Mouse (Mus musculus): ENCODE measurements at regions not wholly inside any gene's neighbourhood (a gene's known extent, or its start where the extent isn't known, plus 50 kb on each side); places are given as distances from the start of the nearest gene placed in this dataset.

- H3K9ac ChIP-seq (replicated peaks; ENCODE audit: low read depth, low read length), result no peak overlapping the region
- WGBS, result 72% methylated on average over 3 of the region's 3 CpGs
- H3K27ac ChIP-seq (ENCODE audit: low read length), result no peak overlapping the region
- H3K9me3 ChIP-seq (ENCODE audit: control insufficient read depth, low read length), result no peaks in the 10 kb centered on the region
- no peaks in the 10 kb centered on the region for H3K36me3 ChIP-seq (ENCODE audit: control insufficient read depth, insufficient read depth)
- no peak overlapping the region for H3K4me2 ChIP-seq (ENCODE audit: low read length)
- H3K27me3 ChIP-seq (replicated peaks; ENCODE audit: control insufficient read depth, insufficient read depth, low read length), result no peaks in the 10 kb centered on the region
- no peak overlapping the region for H3K4me3 ChIP-seq (replicated peaks; ENCODE audit: low read length)
- H3K4me1 ChIP-seq (replicated peaks; ENCODE audit: control insufficient read depth, insufficient read depth, low read length), result no peaks in the 10 kb centered on the region
- no peak for ATAC-seq
These were observed 210.9 kb upstream of the St8sia2 start for GRCm38 (mm10) chr7:74224378-74224777.

DNA sequence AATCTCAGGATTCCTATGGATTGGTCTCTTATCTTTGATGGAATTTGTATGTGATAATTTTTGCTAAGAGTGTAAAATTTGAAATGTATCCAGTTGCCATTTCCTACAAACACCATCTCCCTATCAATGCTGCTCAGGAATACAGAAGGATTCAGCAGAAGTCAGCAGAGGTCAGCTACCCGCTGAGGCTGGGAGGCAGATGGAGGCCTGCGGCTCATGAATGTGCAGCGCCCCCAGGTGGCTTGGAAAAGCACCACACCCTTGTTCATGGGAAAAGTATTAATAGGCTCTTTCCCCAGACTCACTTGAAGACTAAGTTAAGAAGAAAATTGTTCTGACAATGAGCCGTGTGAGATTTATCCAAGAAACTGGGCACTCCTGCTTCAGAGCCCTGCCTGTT is 187.2 kb upstream of the St8sia2 start:
- no peaks in the 10 kb centered on the region for H3K9me3 ChIP-seq (ENCODE audit: control insufficient read depth, low read length)
- H3K27me3 ChIP-seq (replicated peaks; ENCODE audit: control insufficient read depth, insufficient read depth, low read length), result no peaks in the 10 kb centered on the region
- no peak overlapping the region for H3K4me3 ChIP-seq (replicated peaks; ENCODE audit: low read length)
- H3K9ac ChIP-seq (replicated peaks; ENCODE audit: low read depth, low read length), result no peak overlapping the region
- no peak for ATAC-seq
- 0 out of 2 replicates have a peak, but pooled peaks cover 2% of the 10 kb centered on the region for H3K4me1 ChIP-seq (replicated peaks; ENCODE audit: control insufficient read depth, insufficient read depth, low read length)
- no peak overlapping the region for H3K27ac ChIP-seq (ENCODE audit: low read length)
- no peak overlapping the region for H3K4me2 ChIP-seq (ENCODE audit: low read length)
- no peaks in the 10 kb centered on the region for H3K36me3 ChIP-seq (ENCODE audit: control insufficient read depth, insufficient read depth)
- WGBS, result 25% methylated on average over 4 of the region's 4 CpGs

DNA sequence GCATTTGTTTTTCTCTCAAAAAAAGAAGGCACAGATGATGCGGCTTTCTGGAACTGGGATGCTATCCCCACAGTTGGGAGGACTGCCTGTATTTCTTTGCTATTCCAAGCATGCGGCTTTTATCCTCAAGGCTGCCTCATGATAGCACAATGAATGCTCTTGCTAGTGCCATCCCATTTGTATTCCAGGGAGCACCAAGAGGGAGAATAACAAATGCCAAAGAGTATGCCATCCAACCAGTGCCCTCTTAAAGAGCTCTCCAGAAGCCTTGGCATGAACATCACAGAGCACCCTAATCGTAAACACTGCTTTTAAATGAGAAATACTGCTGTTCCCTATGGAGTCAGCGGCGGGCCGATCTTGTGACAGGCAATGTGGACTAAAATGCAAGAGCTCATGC is 185.3 kb upstream of the St8sia2 start:
- H3K9me3 ChIP-seq (ENCODE audit: control insufficient read depth, low read length), result no peaks in the 10 kb centered on the region
- no peaks in the 10 kb centered on the region for H3K27me3 ChIP-seq (replicated peaks; ENCODE audit: control insufficient read depth, insufficient read depth, low read length)
- no peak overlapping the region for H3K9ac ChIP-seq (replicated peaks; ENCODE audit: low read depth, low read length)
- H3K36me3 ChIP-seq (ENCODE audit: control insufficient read depth, insufficient read depth), result no peaks in the 10 kb centered on the region
- no peak overlapping the region for H3K4me3 ChIP-seq (replicated peaks; ENCODE audit: low read length)
- no peak overlapping the region for H3K4me2 ChIP-seq (ENCODE audit: low read length)
- no peak overlapping the region for H3K27ac ChIP-seq (ENCODE audit: low read length)
- 0 out of 2 replicates have a peak, but pooled peaks have one; percentile 12 for ATAC-seq
- 0 out of 2 replicates have a peak, but pooled peaks cover 2% of the 10 kb centered on the region for H3K4me1 ChIP-seq (replicated peaks; ENCODE audit: control insufficient read depth, insufficient read depth, low read length)
- 68% methylated on average over 6 of the region's 6 CpGs for WGBS

- H3K4me2 ChIP-seq (ENCODE audit: low read length), result no peak overlapping the region
- H3K27me3 ChIP-seq (replicated peaks; ENCODE audit: control insufficient read depth, insufficient read depth, low read length), result no peaks in the 10 kb centered on the region
- no peak for ATAC-seq
- H3K36me3 ChIP-seq (ENCODE audit: control insufficient read depth, insufficient read depth), result no peaks in the 10 kb centered on the region
- no peaks in the 10 kb centered on the region for H3K9me3 ChIP-seq (ENCODE audit: control insufficient read depth, low read length)
- no peak overlapping the region for H3K27ac ChIP-seq (ENCODE audit: low read length)
- no peak overlapping the region for H3K4me3 ChIP-seq (replicated peaks; ENCODE audit: low read length)
- no peak overlapping the region for H3K9ac ChIP-seq (replicated peaks; ENCODE audit: low read depth, low read length)
- no peaks in the 10 kb centered on the region for H3K4me1 ChIP-seq (replicated peaks; ENCODE audit: control insufficient read depth, insufficient read depth, low read length)
These were observed 171.2 kb upstream of the St8sia2 start for GRCm38 (mm10) chr7:74184661-74185060.

DNA sequence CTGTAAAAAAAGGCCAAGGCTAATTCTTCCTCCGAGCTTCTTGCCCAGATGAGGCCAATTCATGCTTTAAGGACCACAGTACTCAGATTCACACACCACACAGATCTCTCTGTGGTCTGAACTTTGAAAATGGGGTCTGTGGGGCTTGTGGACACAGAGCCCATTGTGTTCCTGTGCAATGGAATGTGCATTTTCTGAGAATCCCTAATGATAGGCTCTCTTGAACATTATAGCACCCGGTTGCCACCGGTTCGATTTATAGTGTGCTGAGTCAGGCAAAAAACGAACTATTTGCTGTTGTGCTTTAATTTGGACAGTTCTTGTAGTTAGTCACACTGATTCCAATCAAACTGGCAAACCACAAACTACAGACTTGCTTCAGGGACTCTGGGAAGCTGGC is 160.7 kb upstream of the St8sia2 start:
- Histone ChIP-seq H3K4me2 (ENCODE audit: low read length) (no peak overlapping the region), H3K9me3 (ENCODE audit: control insufficient read depth, low read length) (no peaks in the 10 kb centered on the region), H3K27ac (ENCODE audit: low read length) (no peak overlapping the region), H3K9ac (replicated peaks; ENCODE audit: low read depth, low read length) (no peak overlapping the region), H3K4me1 (replicated peaks; ENCODE audit: control insufficient read depth, insufficient read depth, low read length) (peaks cover 9% of the 10 kb centered on the region), H3K27me3 (replicated peaks; ENCODE audit: control insufficient read depth, insufficient read depth, low read length) (no peaks in the 10 kb centered on the region), H3K4me3 (replicated peaks; ENCODE audit: low read length) (no peak overlapping the region), H3K36me3 (ENCODE audit: control insufficient read depth, insufficient read depth) (no peaks in the 10 kb centered on the region)
- no peak for ATAC-seq
- WGBS, result 44% methylated on average over 5 of the region's 5 CpGs

DNA sequence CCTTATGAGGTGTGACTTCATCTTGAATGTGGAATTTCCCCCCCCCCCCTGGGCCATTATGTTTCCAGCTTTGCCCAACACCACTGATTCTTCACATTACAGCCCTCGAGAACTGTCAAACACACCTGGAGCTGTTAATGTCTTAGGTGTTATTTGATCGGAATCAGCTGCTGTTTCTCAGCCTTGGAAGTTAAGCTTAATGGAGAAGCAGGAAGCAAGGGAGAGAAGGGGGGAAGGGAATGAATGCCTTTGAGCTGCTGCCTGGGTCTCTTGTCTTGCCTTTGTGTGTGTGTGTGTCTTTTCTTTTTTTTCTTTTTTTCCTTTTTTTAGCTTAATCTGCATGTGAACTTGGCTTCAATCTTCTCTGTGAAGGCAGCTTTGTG is 159.7 kb upstream of the St8sia2 start:
- no peak overlapping the region for H3K27ac ChIP-seq (ENCODE audit: low read length)
- no peaks in the 10 kb centered on the region for H3K27me3 ChIP-seq (replicated peaks; ENCODE audit: control insufficient read depth, insufficient read depth, low read length)
- H3K9ac ChIP-seq (replicated peaks; ENCODE audit: low read depth, low read length), result no peak overlapping the region
- no peak for ATAC-seq
- no peaks in the 10 kb centered on the region for H3K36me3 ChIP-seq (ENCODE audit: control insufficient read depth, insufficient read depth)
- H3K4me3 ChIP-seq (replicated peaks; ENCODE audit: low read length), result no peak overlapping the region
- WGBS, result 30% methylated on average over 2 of the region's 2 CpGs
- peaks cover 9% of the 10 kb centered on the region for H3K4me1 ChIP-seq (replicated peaks; ENCODE audit: control insufficient read depth, insufficient read depth, low read length)
- no peak overlapping the region for H3K4me2 ChIP-seq (ENCODE audit: low read length)
- no peaks in the 10 kb centered on the region for H3K9me3 ChIP-seq (ENCODE audit: control insufficient read depth, low read length)

- no peak overlapping the region for H3K27ac ChIP-seq (ENCODE audit: low read length)
- H3K27me3 ChIP-seq (replicated peaks; ENCODE audit: control insufficient read depth, insufficient read depth, low read length), result no peaks in the 10 kb centered on the region
- peaks cover 9% of the 10 kb centered on the region for H3K4me1 ChIP-seq (replicated peaks; ENCODE audit: control insufficient read depth, insufficient read depth, low read length)
- H3K9ac ChIP-seq (replicated peaks; ENCODE audit: low read depth, low read length), result no peak overlapping the region
- no peak overlapping the region for H3K4me3 ChIP-seq (replicated peaks; ENCODE audit: low read length)
- ATAC-seq, result no peak
- H3K4me2 ChIP-seq (ENCODE audit: low read length), result no peak overlapping the region
- H3K9me3 ChIP-seq (ENCODE audit: control insufficient read depth, low read length), result no peaks in the 10 kb centered on the region
- H3K36me3 ChIP-seq (ENCODE audit: control insufficient read depth, insufficient read depth), result no peaks in the 10 kb centered on the region
- 66% methylated on average over 4 of the region's 4 CpGs for WGBS
These were observed 159.2 kb upstream of the St8sia2 start for GRCm38 (mm10) chr7:74172504-74173229.

- 50% methylated on average over 4 of the region's 4 CpGs for WGBS
- peaks cover 2% of the 10 kb centered on the region; the same call in 1 of the 2 replicates for H3K9me3 ChIP-seq (ENCODE audit: control insufficient read depth, low read length)
These were observed 138.1 kb upstream of the St8sia2 start for GRCm38 (mm10) chr7:74151590-74151989.

DNA sequence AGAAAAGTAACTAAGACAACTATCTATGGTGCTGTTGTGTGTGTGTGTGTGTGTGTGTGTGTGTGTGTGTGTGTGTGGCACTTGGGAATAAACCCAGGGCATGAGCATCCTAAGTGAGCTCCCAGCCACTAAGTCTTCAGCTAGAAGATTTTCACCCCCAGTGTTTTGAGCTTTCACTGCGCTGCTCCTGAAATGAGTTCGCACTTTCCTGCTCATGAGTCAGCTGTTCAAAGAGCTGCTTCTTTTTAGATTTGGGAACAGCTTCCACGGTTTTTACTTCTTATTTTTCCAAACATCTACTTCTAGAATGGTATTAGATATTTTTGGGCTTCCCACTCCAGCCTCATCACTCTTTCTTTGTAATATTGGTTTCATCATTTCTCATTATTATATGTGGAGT is 129.7 kb upstream of the St8sia2 start:
- no peaks in the 10 kb centered on the region for H3K27me3 ChIP-seq (replicated peaks; ENCODE audit: control insufficient read depth, insufficient read depth, low read length)
- WGBS, result 83% methylated on average over 3 of the region's 3 CpGs
- ATAC-seq, result no peak
- no peak overlapping the region for H3K4me3 ChIP-seq (replicated peaks; ENCODE audit: low read length)
- no peak overlapping the region for H3K27ac ChIP-seq (ENCODE audit: low read length)
- H3K9ac ChIP-seq (replicated peaks; ENCODE audit: low read depth, low read length), result no peak overlapping the region
- H3K36me3 ChIP-seq (ENCODE audit: control insufficient read depth, insufficient read depth), result no peaks in the 10 kb centered on the region
- H3K4me2 ChIP-seq (ENCODE audit: low read length), result no peak overlapping the region
- no peaks in the 10 kb centered on the region; the same call in 1 of the 2 replicates for H3K4me1 ChIP-seq (replicated peaks; ENCODE audit: control insufficient read depth, insufficient read depth, low read length)
- 0 out of 2 replicates have a peak, but pooled peaks cover 2% of the 10 kb centered on the region for H3K9me3 ChIP-seq (ENCODE audit: control insufficient read depth, low read length)

More at GRCm38 (mm10) chr7:74151590-74151989, 138.1 kb upstream of the St8sia2 start:
- Histone ChIP-seq H3K27me3 (replicated peaks; ENCODE audit: control insufficient read depth, insufficient read depth, low read length) (no peaks in the 10 kb centered on the region), H3K27ac (ENCODE audit: low read length) (no peak overlapping the region), H3K4me2 (ENCODE audit: low read length) (no peak overlapping the region), H3K4me3 (replicated peaks; ENCODE audit: low read length) (no peak overlapping the region), H3K36me3 (ENCODE audit: control insufficient read depth, insufficient read depth) (no peaks in the 10 kb centered on the region), H3K9ac (replicated peaks; ENCODE audit: low read depth, low read length) (no peak overlapping the region), H3K4me1 (replicated peaks; ENCODE audit: control insufficient read depth, insufficient read depth, low read length) (no peaks in the 10 kb centered on the region)
- ATAC-seq, result no peak
